Mouse (Mus musculus): ENCODE data around the gene Gm4858. TPM values are rescaled to one million over a fixed set of nuclear protein-coding genes. Genes with fewer than 3 reads are reported as not detected.

The Gm4858 gene
- polyA plus RNA-seq (2012; rRNA removed) = not detected in 2 replicates

DNA sequence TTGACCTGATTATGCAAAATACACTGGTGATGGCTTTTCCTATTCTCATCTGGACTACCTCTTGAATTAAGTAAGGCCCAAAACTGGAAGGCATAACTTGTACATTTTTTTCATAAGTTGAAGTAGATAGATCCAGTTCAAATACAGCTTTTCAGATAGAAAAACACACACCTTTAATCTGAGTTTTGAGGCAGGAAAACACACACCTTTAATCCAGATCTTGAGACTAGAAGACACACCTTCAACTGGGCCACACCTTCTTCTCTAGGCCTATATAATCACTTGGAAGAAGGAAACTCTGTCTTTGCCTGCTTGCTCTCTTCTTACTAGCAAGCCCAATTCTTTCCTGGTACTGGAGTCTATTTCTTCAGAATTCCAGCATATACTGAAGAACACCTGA, at the start of gene Gm4858:
Gene Gm4858, plus strand, starts transcription at position 301 of the 400 bp plus-strand sequence.

GRCm38 (mm10) chr3:93018960-93019359, 49.7 kb upstream of the Gm4858 start, which contains the start of gene Lce1m:
Gene Lce1m, minus strand, starts transcription at chr3:93019060.

Other genes starting within 250 kb of the Gm4858 start
- gene Kprp, start 241.6 kb upstream of the Gm4858 start, polyA plus RNA-seq (2012; rRNA removed) = 21.1 and 65.4 TPM in 2 replicates
- 33.4 and 88.8 TPM in 2 replicates for gene Lce1l, start 217.5 kb upstream of the Gm4858 start, polyA plus RNA-seq (2012; rRNA removed)
- gene 2310050C09Rik, start 198.6 kb upstream of the Gm4858 start, polyA plus RNA-seq (2012; rRNA removed) = 17.7 and 52.2 TPM in 2 replicates
- 68.7 and 136 TPM in 2 replicates for gene Lce3a, start 142.6 kb upstream of the Gm4858 start, polyA plus RNA-seq (2012; rRNA removed)
- gene Lce3b, start 135.8 kb upstream of the Gm4858 start, polyA plus RNA-seq (2012; rRNA removed) = 78.3 and 161 TPM in 2 replicates
- 184 and 421 TPM in 2 replicates for gene Lce3c, start 124.3 kb upstream of the Gm4858 start, polyA plus RNA-seq (2012; rRNA removed)
- gene Lce3d, start 111.4 kb upstream of the Gm4858 start, polyA plus RNA-seq (2012; rRNA removed) = 26.4 and 44.7 TPM in 2 replicates
- 54.0 and 187 TPM in 2 replicates for gene Lce3e, start 101.8 kb upstream of the Gm4858 start, polyA plus RNA-seq (2012; rRNA removed)
- gene Lce3f, start 76.6 kb upstream of the Gm4858 start, polyA plus RNA-seq (2012; rRNA removed) = 126 and 354 TPM in 2 replicates
- 169 and 538 TPM in 2 replicates for gene Crct1, start 53.1 kb upstream of the Gm4858 start, polyA plus RNA-seq (2012; rRNA removed)
- 17.4 and 162 TPM in 2 replicates for gene Lce1m, start 49.8 kb upstream of the Gm4858 start, polyA plus RNA-seq (2012; rRNA removed)
- not detected in 2 replicates for gene Crnn, start 76.0 kb downstream of the Gm4858 start, polyA plus RNA-seq (2012; rRNA removed)
- 0.04 and 0.05 TPM in 2 replicates for gene Flg2, start 128.5 kb downstream of the Gm4858 start, polyA plus RNA-seq (2012; rRNA removed)
- 91.4 and 259 TPM in 2 replicates for gene Flg, start 204.7 kb downstream of the Gm4858 start, polyA plus RNA-seq (2012; rRNA removed)

Measured in stomach, adult 2 months (tissue).